Mouse (Mus musculus): ENCODE results near the gene Alox5. TPM values are rescaled to one million over a fixed set of nuclear protein-coding genes. Genes with fewer than 3 reads are reported as not detected.

Alox5 gene
- polyA plus RNA-seq, 1 experiment from 2014 or later = 0.87 TPM

GRCm38 (mm10) chr6:116407956-116408657, 52.9 kb downstream of the Alox5 start:
- no peaks in the 10 kb centered on the region for H3K4me1 ChIP-seq (ENCODE audit: insufficient read depth)
- no peak for TF ChIP-seq CTCF (IDR thresholded peaks at IDR 0.05; ENCODE audit: low read depth)
- ATAC-seq (ENCODE audit: insufficient read depth) (no peak), DNase-seq (no peak)
- WGBS = 73% methylated on average over 6 of the region's 6 CpGs
- H3K9me3 ChIP-seq (ENCODE audit: low read depth, low read length) = no peaks in the 10 kb centered on the region
- H3K36me3 ChIP-seq (ENCODE audit: insufficient read depth) = peaks cover 18% of the 10 kb centered on the region
- no peak overlapping the region for H3K9ac ChIP-seq
- no peak overlapping the region for H3K4me2 ChIP-seq
- no peak overlapping the region for H3K27ac ChIP-seq (ENCODE audit: low read depth)
- H3K27me3 ChIP-seq (ENCODE audit: insufficient read depth, low read length) = no peaks in the 10 kb centered on the region
- no peak overlapping the region for H3K4me3 ChIP-seq (ENCODE audit: low read depth, low read length)

- Histone ChIP-seq H3K9ac (no peak overlapping the region), H3K4me3 (ENCODE audit: low read depth, low read length) (no peak overlapping the region), H3K4me2 (no peak overlapping the region), H3K36me3 (ENCODE audit: insufficient read depth) (peaks cover 18% of the 10 kb centered on the region), H3K9me3 (ENCODE audit: low read depth, low read length) (no peaks in the 10 kb centered on the region), H3K4me1 (ENCODE audit: insufficient read depth) (no peaks in the 10 kb centered on the region), H3K27ac (ENCODE audit: low read depth) (no peak overlapping the region), H3K27me3 (ENCODE audit: insufficient read depth, low read length) (no peaks in the 10 kb centered on the region)
- ATAC-seq (ENCODE audit: insufficient read depth) (no peak), DNase-seq (no peak)
- WGBS = 91% methylated on average over 4 of the region's 4 CpGs
- no peak for TF ChIP-seq CTCF (IDR thresholded peaks at IDR 0.05; ENCODE audit: low read depth)
Measured at GRCm38 (mm10) chr6:116407216-116407615, 53.8 kb downstream of the Alox5 start.

GRCm38 (mm10) chr6:116406680-116407079, 54.3 kb downstream of the Alox5 start:
- no peak for TF ChIP-seq CTCF (IDR thresholded peaks at IDR 0.05; ENCODE audit: low read depth)

DNA sequence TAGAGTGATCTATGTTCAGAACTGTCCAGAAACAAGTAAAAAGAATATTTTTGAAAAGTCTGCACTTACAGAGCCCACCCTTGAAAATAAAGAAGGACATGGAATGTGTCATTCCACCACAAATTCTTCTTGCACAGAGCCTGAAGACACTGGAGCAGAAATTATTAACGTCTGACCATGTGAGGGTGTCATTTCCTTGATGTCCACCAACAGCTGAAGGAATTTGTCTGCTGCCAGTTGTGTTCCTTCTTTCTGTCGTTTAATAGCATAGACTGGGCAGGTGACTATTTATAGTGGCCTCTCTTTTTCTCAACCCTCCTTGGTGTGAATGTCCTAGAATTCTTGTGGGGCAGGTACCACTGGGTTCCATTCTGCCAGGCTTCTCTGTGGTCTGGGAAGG, 54.8 kb downstream of the Alox5 start:
- ATAC-seq (ENCODE audit: insufficient read depth) = no peak
- Histone ChIP-seq H3K36me3 (ENCODE audit: insufficient read depth) (peaks cover 22% of the 10 kb centered on the region), H3K9me3 (ENCODE audit: low read depth, low read length) (no peaks in the 10 kb centered on the region), H3K27me3 (ENCODE audit: insufficient read depth, low read length) (no peaks in the 10 kb centered on the region), H3K4me2 (no peak overlapping the region), H3K4me3 (ENCODE audit: low read depth, low read length) (no peak overlapping the region), H3K4me1 (ENCODE audit: insufficient read depth) (no peaks in the 10 kb centered on the region), H3K9ac (no peak overlapping the region), H3K27ac (ENCODE audit: low read depth) (no peak overlapping the region)
- DNase-seq = no peak
- WGBS = 62% methylated on average over 2 of the region's 2 CpGs
- no peak for TF ChIP-seq CTCF (IDR thresholded peaks at IDR 0.05; ENCODE audit: low read depth)

More at GRCm38 (mm10) chr6:116406680-116407079, 54.3 kb downstream of the Alox5 start:
- WGBS = 75% methylated on average over 5 of the region's 5 CpGs
- H3K4me2 ChIP-seq = no peak overlapping the region
- H3K9ac ChIP-seq = no peak overlapping the region
- no peaks in the 10 kb centered on the region for H3K4me1 ChIP-seq (ENCODE audit: insufficient read depth)
- no peak overlapping the region for H3K27ac ChIP-seq (ENCODE audit: low read depth)
- H3K27me3 ChIP-seq (ENCODE audit: insufficient read depth, low read length) = no peaks in the 10 kb centered on the region
- no peak for DNase-seq
- no peaks in the 10 kb centered on the region for H3K9me3 ChIP-seq (ENCODE audit: low read depth, low read length)
- peaks cover 21% of the 10 kb centered on the region for H3K36me3 ChIP-seq (ENCODE audit: insufficient read depth)
- no peak overlapping the region for H3K4me3 ChIP-seq (ENCODE audit: low read depth, low read length)
- ATAC-seq (ENCODE audit: insufficient read depth) = no peak

DNA sequence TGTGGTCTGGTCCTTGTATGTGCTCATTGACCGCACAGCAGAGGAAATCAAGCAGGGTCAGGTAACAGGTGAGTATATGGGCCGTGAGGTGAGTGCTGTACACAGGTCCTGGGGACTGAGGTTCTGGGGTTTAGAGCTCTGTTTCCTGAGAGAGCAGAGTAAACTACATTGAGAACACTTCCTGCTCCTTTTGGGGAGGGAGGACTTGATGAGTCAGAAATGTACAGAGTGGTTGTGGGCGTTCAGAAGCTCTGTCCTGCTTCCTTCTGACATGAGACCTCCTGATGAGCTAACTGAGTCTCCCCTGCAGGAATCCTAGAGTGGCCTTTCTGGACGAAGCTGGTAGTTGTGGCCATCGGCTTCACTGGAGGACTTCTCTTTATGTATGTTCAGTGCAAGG, 55.3 kb downstream of the Alox5 start:
- no peak overlapping the region for H3K9ac ChIP-seq
- DNase-seq (no peak), ATAC-seq (ENCODE audit: insufficient read depth) (no peak)
- H3K9me3 ChIP-seq (ENCODE audit: low read depth, low read length) = no peaks in the 10 kb centered on the region
- no peak overlapping the region for H3K27ac ChIP-seq (ENCODE audit: low read depth)
- TF ChIP-seq CTCF (IDR thresholded peaks at IDR 0.05; ENCODE audit: low read depth) = no peak
- no peaks in the 10 kb centered on the region for H3K4me1 ChIP-seq (ENCODE audit: insufficient read depth)
- WGBS = 82% methylated on average over 5 of the region's 5 CpGs
- H3K4me2 ChIP-seq = no peak overlapping the region
- H3K36me3 ChIP-seq (ENCODE audit: insufficient read depth) = peaks cover 22% of the 10 kb centered on the region
- H3K27me3 ChIP-seq (ENCODE audit: insufficient read depth, low read length) = no peaks in the 10 kb centered on the region
- no peak overlapping the region for H3K4me3 ChIP-seq (ENCODE audit: low read depth, low read length)

DNA sequence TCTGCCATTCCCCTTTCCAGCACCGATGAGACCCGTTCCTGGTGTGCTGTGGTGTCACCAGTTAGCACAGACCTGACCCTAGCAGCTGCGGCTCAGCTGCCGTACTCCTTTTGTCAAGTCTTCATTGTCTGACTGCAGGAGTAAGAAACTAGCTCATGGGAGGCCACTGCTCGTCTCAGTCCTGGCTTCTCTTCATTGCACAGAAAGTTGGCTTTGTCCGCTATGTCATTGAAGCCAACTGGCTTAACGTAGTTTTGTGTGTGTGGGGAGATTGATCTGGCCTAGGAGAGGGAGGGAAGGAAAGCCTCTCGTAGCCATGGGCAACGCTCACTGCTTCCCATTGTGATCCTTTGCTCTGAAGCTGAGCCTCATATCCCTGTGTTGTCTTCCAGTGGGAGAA, 55.7 kb downstream of the Alox5 start:
- Histone ChIP-seq H3K9ac (no peak overlapping the region), H3K4me2 (no peak overlapping the region), H3K36me3 (ENCODE audit: insufficient read depth) (peaks cover 18% of the 10 kb centered on the region), H3K4me1 (ENCODE audit: insufficient read depth) (no peaks in the 10 kb centered on the region), H3K27me3 (ENCODE audit: insufficient read depth, low read length) (no peaks in the 10 kb centered on the region), H3K4me3 (ENCODE audit: low read depth, low read length) (no peak overlapping the region), H3K27ac (ENCODE audit: low read depth) (no peak overlapping the region), H3K9me3 (ENCODE audit: low read depth, low read length) (no peaks in the 10 kb centered on the region)
- ATAC-seq (ENCODE audit: insufficient read depth) = no peak
- no peak for TF ChIP-seq CTCF (IDR thresholded peaks at IDR 0.05; ENCODE audit: low read depth)
- 88% methylated on average over 9 of the region's 9 CpGs for WGBS
- no peak for DNase-seq

DNA sequence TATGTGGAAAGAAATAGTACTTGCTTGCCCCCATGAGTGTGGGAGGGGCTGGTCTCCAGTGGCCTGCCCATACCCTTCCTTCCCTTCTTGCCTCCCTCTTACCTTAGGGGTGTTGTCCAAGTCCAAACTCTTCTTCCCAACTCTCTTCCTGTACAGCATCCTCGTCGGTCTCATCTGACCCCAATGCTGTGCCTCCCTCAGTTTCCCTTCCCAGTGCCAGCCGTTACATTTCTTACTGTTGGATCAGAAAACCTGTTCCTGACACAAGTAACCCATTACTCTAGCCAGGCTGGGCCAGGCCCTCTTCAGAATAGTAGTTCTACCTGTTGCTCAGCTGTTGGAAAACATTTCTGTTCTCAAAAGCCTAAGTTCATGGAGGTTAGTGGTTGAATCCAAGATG, 58.6 kb downstream of the Alox5 start:
- Histone ChIP-seq H3K9me3 (ENCODE audit: low read depth, low read length) (no peaks in the 10 kb centered on the region), H3K9ac (no peak overlapping the region), H3K27ac (ENCODE audit: low read depth) (no peak overlapping the region), H3K36me3 (ENCODE audit: insufficient read depth) (peaks cover 16% of the 10 kb centered on the region; the same call in 1 of the 2 replicates), H3K4me1 (ENCODE audit: insufficient read depth) (no peaks in the 10 kb centered on the region), H3K27me3 (ENCODE audit: insufficient read depth, low read length) (no peaks in the 10 kb centered on the region), H3K4me3 (ENCODE audit: low read depth, low read length) (no peak overlapping the region), H3K4me2 (no peak overlapping the region)
- TF ChIP-seq CTCF (IDR thresholded peaks at IDR 0.05; ENCODE audit: low read depth) = no peak
- ATAC-seq (ENCODE audit: insufficient read depth) (no peak), DNase-seq (no peak)
- 86% methylated on average over 3 of the region's 3 CpGs for WGBS

All from lung, embryonic 14.5 days (tissue).